Mouse (Mus musculus) T-helper 1 cell (primary cell): ENCODE results near the gene Unc13b.

ENCODE experiments used
- in situ Hi-C: fragments of 300-600 bp; cut with MboI, MseI; formaldehyde crosslinking; loops from one replicate; pipeline ENCODE4 v1.15.1; 2025; ENCODE audit warnings: high pct_unique_total_duplicates

Gene Unc13b

GRCm38 (mm10) chr4:43209081-43209579, 150.4 kb downstream of the Unc13b start:
- in situ Hi-C loops: no loop called here

GRCm38 (mm10) chr4:43209673-43210072, 150.9 kb downstream of the Unc13b start:
- in situ Hi-C loops: no loop called here

- in situ Hi-C loops: no loop called here
Measured at GRCm38 (mm10) chr4:43216491-43216890, 157.7 kb downstream of the Unc13b start.

GRCm38 (mm10) chr4:43217997-43218396, 159.2 kb downstream of the Unc13b start:
- in situ Hi-C loops: no loop called here

GRCm38 (mm10) chr4:43231821-43232220, 173.1 kb downstream of the Unc13b start:
- in situ Hi-C loops: no loop called here

GRCm38 (mm10) chr4:43232985-43233384, 174.2 kb downstream of the Unc13b start:
- in situ Hi-C loops: no loop called here

- in situ Hi-C loops: no loop called here
Measured at GRCm38 (mm10) chr4:43233489-43233888, 174.7 kb downstream of the Unc13b start.

GRCm38 (mm10) chr4:43236898-43237297, 178.1 kb downstream of the Unc13b start:
- in situ Hi-C loops: no loop called here

GRCm38 (mm10) chr4:43240716-43241115, 182.0 kb downstream of the Unc13b start:
- in situ Hi-C loops: no loop called here

GRCm38 (mm10) chr4:43244022-43244421, 185.3 kb downstream of the Unc13b start:
- in situ Hi-C loops: no loop called here

- in situ Hi-C loops: no loop called here
Measured at GRCm38 (mm10) chr4:43245776-43246175, 187.0 kb downstream of the Unc13b start.

- in situ Hi-C loops: no loop called here
Measured at GRCm38 (mm10) chr4:43248026-43248425, 189.3 kb downstream of the Unc13b start.

- in situ Hi-C loops: no loop called here
Measured at GRCm38 (mm10) chr4:43248909-43249308, 190.2 kb downstream of the Unc13b start.

- in situ Hi-C loops: no loop called here
Measured at GRCm38 (mm10) chr4:43251269-43251668, 192.5 kb downstream of the Unc13b start.

GRCm38 (mm10) chr4:43257040-43257439, 198.3 kb downstream of the Unc13b start:
- in situ Hi-C loops: no loop called here

GRCm38 (mm10) chr4:43258556-43258955, 199.8 kb downstream of the Unc13b start:
- in situ Hi-C loops: no loop called here

- in situ Hi-C loops: no loop called here
Measured at GRCm38 (mm10) chr4:43259435-43259834, 200.7 kb downstream of the Unc13b start.

- in situ Hi-C loops: no loop called here
Measured at GRCm38 (mm10) chr4:43260096-43260495, 201.3 kb downstream of the Unc13b start.

GRCm38 (mm10) chr4:43262821-43263220, 204.1 kb downstream of the Unc13b start:
- in situ Hi-C loops: no loop called here

- in situ Hi-C loops: no loop called here
Measured at GRCm38 (mm10) chr4:43266146-43266545, 207.4 kb downstream of the Unc13b start.

- in situ Hi-C loops: no loop called here
Measured at GRCm38 (mm10) chr4:43266623-43267322, 208.0 kb downstream of the Unc13b start, which contains the start of gene Atp8b5. TSS of gene Atp8b5 (plus strand) at chr4:43267159.

GRCm38 (mm10) chr4:43267323-43267658, 208.5 kb downstream of the Unc13b start:
- in situ Hi-C loops: no loop called here

- in situ Hi-C loops: no loop called here
Measured at GRCm38 (mm10) chr4:43285476-43285875, 226.7 kb downstream of the Unc13b start.

- in situ Hi-C loops: no loop called here
Measured at GRCm38 (mm10) chr4:43287305-43287704, 228.6 kb downstream of the Unc13b start.
